Mouse (Mus musculus): Measurements from ENCODE around the gene Rln1. TPM values are rescaled to one million over a fixed set of nuclear protein-coding genes. Genes with fewer than 3 reads are reported as not detected.

Rln1 gene
- polyA plus RNA-seq (2012; ENCODE audit: insufficient read depth, insufficient read length, missing spikeins) = not detected in 2 replicates

DNA sequence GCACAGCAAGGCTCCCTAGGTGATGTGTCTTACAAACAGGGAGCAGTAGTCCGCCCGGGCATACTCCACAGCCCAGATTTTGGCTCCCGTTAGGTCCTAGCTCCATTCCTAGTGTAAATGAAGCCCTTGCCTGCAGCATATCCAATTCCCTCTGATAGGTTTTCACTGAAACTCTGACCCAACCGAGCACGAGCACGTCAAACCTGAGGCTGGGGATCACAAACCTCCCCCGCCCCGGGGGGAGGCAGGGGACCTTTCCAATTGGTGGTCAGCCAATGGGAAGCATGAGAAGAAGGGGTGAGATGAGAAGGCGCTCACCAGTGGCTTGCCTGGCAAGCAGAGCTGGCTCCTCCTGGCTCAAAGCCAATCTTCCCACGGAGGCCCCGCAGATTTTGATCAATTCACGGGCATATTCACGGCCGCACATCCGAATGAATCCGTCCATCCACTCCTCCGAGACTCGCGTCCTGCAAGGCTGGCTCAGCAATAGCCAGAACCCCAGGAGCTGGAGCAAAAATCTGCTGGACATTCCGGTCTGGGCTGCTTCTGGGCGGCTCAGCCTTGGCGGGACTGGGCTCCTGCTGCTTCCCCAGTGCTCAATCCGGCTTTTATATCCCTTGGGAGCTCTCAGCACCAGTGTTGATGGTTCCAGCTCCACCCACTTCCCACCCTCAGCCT, at the start of gene Rln1:
TSS of gene Rln1 (minus strand) at position 603 of the 678 bp plus-strand sequence.
- Histone ChIP-seq H3K27ac (replicated peaks; ENCODE audit: low read depth, low read length) (no peak within 1 kb of the TSS), H3K4me3 (ENCODE audit: insufficient read depth, low read depth, low read length) (peak within 1 kb of the TSS; percentile 56), H3K4me1 (ENCODE audit: control insufficient read depth, insufficient read depth, insufficient read length, low read length) (no peaks in the 10 kb centered on the region)

DNA sequence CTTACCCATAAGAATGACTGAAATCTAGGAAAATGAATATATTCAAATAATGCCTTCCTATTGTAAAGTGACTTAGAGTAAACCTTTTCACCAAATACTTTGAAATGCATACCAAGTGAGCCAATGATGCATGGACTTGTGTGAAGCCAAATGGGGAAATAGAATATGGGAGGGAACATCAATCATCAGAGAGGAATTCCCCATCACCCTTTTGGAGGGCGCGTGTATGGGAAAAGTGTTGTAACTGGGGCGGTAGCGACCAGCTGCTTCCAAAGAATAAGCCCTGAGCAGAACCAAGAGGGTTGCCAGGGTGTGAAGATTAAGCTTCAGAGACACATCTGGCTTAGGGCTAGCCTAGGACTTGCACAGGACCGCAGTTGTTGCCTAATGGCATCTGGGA, 48.9 kb upstream of the Rln1 start:
- Histone ChIP-seq H3K4me1 (ENCODE audit: control insufficient read depth, insufficient read depth, insufficient read length, low read length) (no peaks in the 10 kb centered on the region), H3K27ac (replicated peaks; ENCODE audit: low read depth, low read length) (no peak overlapping the region), H3K4me3 (ENCODE audit: insufficient read depth, low read depth, low read length) (no peak overlapping the region)

DNA sequence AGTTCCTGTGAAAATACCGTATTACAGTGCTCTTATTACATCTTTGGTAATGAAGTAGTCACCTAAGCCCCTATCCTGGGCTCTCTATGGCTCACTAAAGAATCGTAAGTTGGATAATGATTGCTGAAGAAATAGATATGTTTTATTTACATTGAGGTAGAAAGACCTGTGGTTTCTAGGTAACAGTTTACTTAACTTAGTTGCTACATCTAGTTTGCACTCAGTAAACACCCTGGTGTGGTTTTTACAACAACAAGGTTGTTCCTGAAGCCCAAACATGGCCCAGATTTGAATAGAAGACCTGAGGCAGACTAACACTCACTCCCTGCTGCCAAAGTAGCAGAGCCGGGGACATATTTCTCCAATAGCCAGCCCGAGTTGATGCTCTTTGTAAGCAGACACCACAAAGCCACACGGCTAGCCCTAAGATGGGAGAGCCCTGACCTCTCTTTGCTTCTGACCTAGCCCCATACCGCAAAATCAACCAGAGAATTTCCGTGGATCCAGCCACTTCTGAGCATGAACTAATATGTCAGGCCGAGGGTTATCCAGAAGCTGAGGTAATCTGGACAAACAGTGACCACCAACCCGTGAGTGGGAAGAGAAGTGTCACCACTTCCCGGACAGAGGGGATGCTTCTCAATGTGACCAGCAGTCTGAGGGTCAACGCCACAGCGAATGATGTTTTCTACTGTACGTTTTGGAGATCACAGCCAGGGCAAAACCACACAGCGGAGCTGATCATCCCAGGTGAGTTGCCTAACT, 45.6 kb upstream of the Rln1 start:
- Histone ChIP-seq H3K27ac (replicated peaks; ENCODE audit: low read depth, low read length) (0 out of 2 replicates have a peak overlapping the region, but pooled peaks have one; percentile 5), H3K4me1 (ENCODE audit: control insufficient read depth, insufficient read depth, insufficient read length, low read length) (peaks cover 5% of the 10 kb centered on the region; the same call in 1 of the 2 replicates), H3K4me3 (ENCODE audit: insufficient read depth, low read depth, low read length) (no peak overlapping the region)

DNA sequence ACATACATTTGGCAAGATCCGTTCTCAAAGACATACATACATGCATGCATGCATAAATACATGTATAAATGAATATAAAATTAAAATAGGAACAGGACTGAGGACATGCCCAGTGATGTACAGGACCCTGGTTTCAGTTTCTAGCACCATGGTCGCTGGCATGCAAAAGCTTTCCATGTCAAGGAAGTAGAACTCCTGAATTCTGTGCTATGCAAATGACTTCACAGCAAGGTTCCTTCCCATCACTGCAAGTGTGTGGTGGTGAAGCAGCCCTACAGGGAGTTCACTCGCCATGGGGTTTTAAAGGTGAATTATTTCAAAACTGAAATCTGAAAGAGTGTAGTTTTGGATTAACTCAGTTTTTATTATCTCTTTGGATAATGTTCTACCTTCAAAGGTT, 41.9 kb upstream of the Rln1 start:
- no peak overlapping the region for H3K4me3 ChIP-seq (ENCODE audit: insufficient read depth, low read depth, low read length)
- H3K4me1 ChIP-seq (ENCODE audit: control insufficient read depth, insufficient read depth, insufficient read length, low read length) = peaks cover 11% of the 10 kb centered on the region
- H3K27ac ChIP-seq (replicated peaks; ENCODE audit: low read depth, low read length) = no peak overlapping the region

DNA sequence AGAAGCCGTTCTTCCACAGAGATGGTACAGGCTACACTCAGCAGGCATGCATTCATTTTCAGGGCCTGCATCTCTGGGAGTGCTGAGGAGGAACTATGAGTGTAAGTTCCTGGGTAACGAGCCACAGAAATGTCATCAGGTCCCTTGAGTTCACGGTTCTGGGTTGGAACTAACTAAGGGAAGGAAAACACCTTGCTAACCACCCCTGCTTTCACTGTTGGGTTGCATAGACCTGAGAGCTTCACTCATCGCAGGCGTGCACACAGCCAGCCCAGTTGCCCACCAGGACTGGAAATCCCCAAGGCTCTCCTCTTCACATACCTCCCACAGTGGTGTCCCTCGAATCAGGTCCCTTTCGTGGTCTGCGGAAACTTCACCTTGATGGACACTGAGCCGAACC, 40.5 kb upstream of the Rln1 start:
- H3K27ac ChIP-seq (replicated peaks; ENCODE audit: low read depth, low read length) = 0 out of 2 replicates have a peak overlapping the region, but pooled peaks have one; percentile 1
- peaks cover 13% of the 10 kb centered on the region for H3K4me1 ChIP-seq (ENCODE audit: control insufficient read depth, insufficient read depth, insufficient read length, low read length)

DNA sequence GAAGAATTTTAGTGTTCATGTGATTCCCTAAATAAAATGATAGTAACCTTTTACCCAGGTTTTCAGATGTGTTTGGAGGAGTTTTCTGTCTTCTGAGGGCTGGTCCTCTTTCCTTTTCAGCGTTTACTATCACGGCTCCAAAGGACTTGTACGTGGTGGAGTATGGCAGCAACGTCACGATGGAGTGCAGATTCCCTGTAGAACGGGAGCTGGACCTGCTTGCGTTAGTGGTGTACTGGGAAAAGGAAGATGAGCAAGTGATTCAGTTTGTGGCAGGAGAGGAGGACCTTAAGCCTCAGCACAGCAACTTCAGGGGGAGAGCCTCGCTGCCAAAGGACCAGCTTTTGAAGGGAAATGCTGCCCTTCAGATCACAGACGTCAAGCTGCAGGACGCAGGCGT, 39.0 kb upstream of the Rln1 start:
- Histone ChIP-seq H3K4me1 (ENCODE audit: control insufficient read depth, insufficient read depth, insufficient read length, low read length) (peaks cover 13% of the 10 kb centered on the region), H3K27ac (replicated peaks; ENCODE audit: low read depth, low read length) (peak overlapping the region; percentile 57), H3K4me3 (ENCODE audit: insufficient read depth, low read depth, low read length) (peak overlapping the region; percentile 53)

More for the DNA sequence above, 40.5 kb upstream of the Rln1 start:
- peak overlapping the region; percentile 19 for H3K4me3 ChIP-seq (ENCODE audit: insufficient read depth, low read depth, low read length)

DNA sequence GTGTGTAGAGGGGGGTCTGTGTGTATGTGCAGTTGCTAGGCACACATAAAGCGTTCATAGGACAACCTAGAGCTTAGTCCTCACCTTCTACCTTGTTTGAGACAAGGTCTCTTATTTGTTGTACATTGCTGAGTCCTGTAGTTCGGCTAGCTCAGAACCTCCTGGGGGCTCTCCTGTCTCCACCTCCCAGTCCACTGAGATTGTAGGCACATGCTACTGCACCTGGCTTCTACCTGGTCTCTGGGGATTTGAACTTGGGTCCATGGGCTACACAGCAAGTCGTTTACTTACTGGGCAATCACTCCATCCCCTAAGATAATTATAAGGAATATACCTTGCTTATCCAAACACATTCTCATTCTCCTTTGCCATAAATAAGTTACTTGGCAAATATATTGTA, 38.2 kb upstream of the Rln1 start:
- Histone ChIP-seq H3K4me1 (ENCODE audit: control insufficient read depth, insufficient read depth, insufficient read length, low read length) (peaks cover 13% of the 10 kb centered on the region), H3K4me3 (ENCODE audit: insufficient read depth, low read depth, low read length) (peak overlapping the region; percentile 72), H3K27ac (replicated peaks; ENCODE audit: low read depth, low read length) (peak overlapping the region; percentile 95)

DNA sequence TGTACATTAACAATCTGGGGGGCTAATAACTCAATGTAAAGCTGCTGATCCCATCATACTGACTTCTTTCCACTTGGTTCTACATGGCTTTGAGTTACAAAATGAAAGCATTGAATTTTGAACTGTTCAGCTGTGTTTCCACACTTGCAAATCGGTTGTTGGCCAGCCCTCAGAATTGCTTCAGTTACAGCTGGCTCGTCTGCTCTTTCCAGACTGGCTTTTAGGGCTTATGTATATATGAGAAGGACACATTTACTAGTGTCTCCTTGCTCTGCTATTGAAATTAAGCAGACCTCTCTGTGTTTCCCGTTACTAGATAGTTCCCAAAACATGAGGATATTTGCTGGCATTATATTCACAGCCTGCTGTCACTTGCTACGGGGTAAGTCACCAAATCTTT, 37.7 kb upstream of the Rln1 start:
- Histone ChIP-seq H3K27ac (replicated peaks; ENCODE audit: low read depth, low read length) (peak overlapping the region; percentile 95), H3K4me1 (ENCODE audit: control insufficient read depth, insufficient read depth, insufficient read length, low read length) (peaks cover 13% of the 10 kb centered on the region), H3K4me3 (ENCODE audit: insufficient read depth, low read depth, low read length) (peak overlapping the region; percentile 72)

DNA sequence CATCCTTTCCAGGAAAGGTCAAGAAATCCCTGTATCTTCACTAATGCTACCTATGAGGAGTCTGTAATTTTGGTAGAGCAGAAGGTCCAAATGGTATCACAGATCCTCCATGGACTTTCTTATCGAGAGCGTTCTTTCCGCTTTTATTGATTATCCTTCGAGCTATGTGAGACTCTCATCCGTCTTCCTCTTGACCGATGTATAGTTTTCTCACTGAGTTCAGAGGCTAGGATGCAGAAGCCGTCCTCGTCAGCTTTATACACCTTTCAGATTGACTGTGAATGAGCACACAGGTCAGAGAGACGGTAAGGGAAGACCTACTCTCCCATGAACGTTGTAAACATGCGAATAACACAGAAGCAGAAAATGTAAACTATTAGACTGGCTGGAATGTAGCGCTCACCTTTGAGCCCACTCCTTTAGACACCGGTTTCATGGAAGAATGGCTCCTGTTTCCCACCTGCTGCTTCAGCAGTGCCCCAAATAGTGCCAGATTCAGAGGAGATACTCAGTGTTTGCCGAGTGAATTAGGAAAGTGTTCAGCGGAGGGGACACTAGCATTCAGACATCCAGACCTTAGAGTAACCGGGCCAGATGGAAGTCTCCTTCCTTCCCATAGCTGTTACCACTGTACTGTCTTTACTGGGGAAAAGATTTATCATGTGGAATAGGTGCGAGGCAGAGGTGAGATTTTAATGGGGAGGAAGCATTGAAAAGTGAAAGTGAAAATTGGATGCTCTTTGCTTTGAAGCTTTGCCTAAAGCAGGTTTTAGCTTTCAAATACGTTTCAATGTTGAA, 37.0 kb upstream of the Rln1 start:
- peaks cover 13% of the 10 kb centered on the region for H3K4me1 ChIP-seq (ENCODE audit: control insufficient read depth, insufficient read depth, insufficient read length, low read length)
- peak overlapping the region; percentile 72 for H3K4me3 ChIP-seq (ENCODE audit: insufficient read depth, low read depth, low read length)
- H3K27ac ChIP-seq (replicated peaks; ENCODE audit: low read depth, low read length) = peak overlapping the region; percentile 95

DNA sequence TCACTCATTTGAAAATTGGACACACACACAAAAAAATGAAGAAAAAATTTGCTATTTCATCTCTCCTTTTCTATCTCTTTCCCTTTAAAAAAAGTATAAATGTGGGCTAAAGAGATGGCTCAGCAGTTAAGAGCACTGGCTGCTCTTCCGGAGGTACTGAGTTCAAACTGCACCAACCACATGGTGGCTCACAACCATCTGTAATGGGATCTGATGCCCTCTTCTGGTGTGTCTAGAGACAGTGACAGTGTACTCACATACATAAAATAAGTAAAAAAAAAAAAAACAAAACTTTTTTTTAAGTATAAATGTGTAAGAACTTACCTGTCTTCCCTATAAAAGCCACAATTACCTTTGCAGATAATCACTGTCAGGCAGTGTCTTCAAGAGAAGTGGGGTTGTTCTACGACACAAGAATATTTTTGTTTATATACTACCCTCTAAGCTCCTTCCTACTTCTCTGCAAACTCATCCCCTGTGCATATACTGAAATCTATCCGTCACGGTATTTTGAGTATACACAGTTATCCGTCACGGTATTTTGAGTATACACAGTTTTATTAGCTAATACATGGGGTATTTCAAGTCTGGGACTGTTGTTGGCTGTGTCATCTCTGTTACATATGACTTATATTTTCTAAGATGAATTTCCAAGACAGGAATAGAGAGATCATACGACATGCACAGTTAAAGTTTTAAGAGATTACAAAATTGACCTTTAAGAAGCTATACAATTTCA, 36.2 kb upstream of the Rln1 start:
- peaks cover 10% of the 10 kb centered on the region for H3K4me1 ChIP-seq (ENCODE audit: control insufficient read depth, insufficient read depth, insufficient read length, low read length)
- no peak overlapping the region for H3K4me3 ChIP-seq (ENCODE audit: insufficient read depth, low read depth, low read length)
- no peak overlapping the region; the same call in 1 of the 2 replicates for H3K27ac ChIP-seq (replicated peaks; ENCODE audit: low read depth, low read length)

DNA sequence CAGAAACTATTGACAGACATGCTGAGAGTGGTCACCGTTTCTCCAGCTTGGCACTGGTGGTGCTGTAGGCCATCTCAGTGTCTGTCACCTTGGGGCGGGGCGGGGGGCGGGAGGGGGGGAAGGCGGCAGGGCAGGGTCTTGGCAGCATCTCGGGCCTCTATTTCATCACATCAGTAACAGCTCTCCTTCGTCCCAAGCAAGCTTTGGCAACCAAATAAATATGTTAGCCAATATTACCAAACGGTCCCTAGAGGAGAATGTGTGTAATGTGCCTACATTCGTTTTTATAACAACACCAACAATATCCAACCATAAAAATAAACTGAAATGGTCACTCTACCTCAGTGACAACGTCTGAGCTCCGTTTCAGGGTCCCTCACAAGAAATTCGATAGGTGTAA, 35.6 kb upstream of the Rln1 start:
- H3K27ac ChIP-seq (replicated peaks; ENCODE audit: low read depth, low read length) = peak overlapping the region; percentile 81
- H3K4me3 ChIP-seq (ENCODE audit: insufficient read depth, low read depth, low read length) = no peak overlapping the region
- H3K4me1 ChIP-seq (ENCODE audit: control insufficient read depth, insufficient read depth, insufficient read length, low read length) = peaks cover 10% of the 10 kb centered on the region

DNA sequence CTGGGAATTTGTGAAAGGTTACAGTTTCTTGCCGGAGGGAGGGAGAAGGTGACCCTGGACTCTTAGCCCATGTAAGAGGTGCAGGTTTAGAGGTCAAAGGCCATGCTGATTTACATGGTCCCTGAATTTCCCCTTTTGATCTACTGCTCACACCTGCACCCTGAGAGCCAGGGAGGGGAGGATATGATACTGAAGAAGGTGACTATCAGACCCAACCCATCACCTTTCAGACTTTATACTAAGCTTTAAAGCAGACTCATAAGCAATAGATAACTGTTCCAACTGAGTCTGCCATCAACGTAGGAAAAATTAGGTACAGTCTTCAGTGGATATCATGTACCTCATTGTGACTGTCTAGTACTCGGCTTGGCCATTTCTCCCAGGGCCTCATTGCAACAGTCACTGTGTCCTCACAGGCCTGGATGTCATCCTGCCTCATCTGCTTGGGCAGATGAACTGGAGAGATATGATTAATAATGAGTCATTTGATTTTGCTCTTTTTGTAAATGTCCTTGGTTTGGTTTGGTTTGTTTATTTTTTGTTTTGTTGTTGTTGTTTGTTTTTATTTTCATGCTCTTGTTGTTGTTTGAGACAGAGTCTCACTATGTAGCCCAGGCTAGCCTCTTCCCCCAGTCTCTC, 34.3 kb upstream of the Rln1 start:
- H3K4me3 ChIP-seq (ENCODE audit: insufficient read depth, low read depth, low read length) = peak overlapping the region; percentile 51

DNA sequence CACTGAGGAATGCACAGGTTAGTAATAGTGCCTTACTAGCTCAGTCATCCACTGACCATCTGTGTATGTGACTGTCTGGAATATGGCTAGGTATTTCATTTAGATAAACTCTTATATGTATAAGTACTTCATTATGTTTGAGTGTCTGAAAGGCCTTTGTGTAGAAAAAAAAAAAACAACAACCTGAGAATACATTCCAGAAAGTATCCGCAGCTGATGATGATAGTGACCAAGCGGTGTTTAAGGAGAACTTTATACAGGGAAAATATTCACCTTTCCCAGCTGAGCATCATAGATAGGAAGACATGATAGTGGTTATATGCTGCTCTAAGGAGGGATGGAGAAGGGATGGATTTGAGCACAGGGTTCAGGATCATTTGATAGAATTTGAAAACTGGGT, 33.6 kb upstream of the Rln1 start:
- Histone ChIP-seq H3K4me1 (ENCODE audit: control insufficient read depth, insufficient read depth, insufficient read length, low read length) (peaks cover 6% of the 10 kb centered on the region; the same call in 1 of the 2 replicates), H3K27ac (replicated peaks; ENCODE audit: low read depth, low read length) (no peak overlapping the region), H3K4me3 (ENCODE audit: insufficient read depth, low read depth, low read length) (peak overlapping the region; percentile 19; the same call in 1 of the 2 replicates)

More for the DNA sequence above, 34.3 kb upstream of the Rln1 start:
- Histone ChIP-seq H3K4me1 (ENCODE audit: control insufficient read depth, insufficient read depth, insufficient read length, low read length) (peaks cover 10% of the 10 kb centered on the region), H3K27ac (replicated peaks; ENCODE audit: low read depth, low read length) (peak overlapping the region; percentile 55)
